Mouse (Mus musculus): ENCODE data around the gene Mrvi1. TPM values are rescaled to one million over a fixed set of nuclear protein-coding genes. Genes with fewer than 3 reads are reported as not detected.

Gene Mrvi1
- polyA plus RNA-seq, 1 experiment from 2014 or later = 18.0 TPM

Other genes starting within 250 kb of the Mrvi1 start
- 5.0 and 5.9 TPM in 2 replicates for gene Ampd3, start 214.3 kb downstream of the Mrvi1 start, polyA plus RNA-seq (2015; fragmentation: Nextera tagmentation; extraction: Ambion mirVana)
- gene Rnf141, start 138.0 kb downstream of the Mrvi1 start, polyA plus RNA-seq (2015; fragmentation: Nextera tagmentation; extraction: Ambion mirVana) = 37.7 and 45.5 TPM in 2 replicates
- 13.4 and 13.8 TPM in 2 replicates for gene Lyve1, start 119.2 kb downstream of the Mrvi1 start, polyA plus RNA-seq (2015; fragmentation: Nextera tagmentation; extraction: Ambion mirVana)
- 58.9 and 62.2 TPM in 2 replicates for gene Ctr9, start 46.5 kb upstream of the Mrvi1 start, polyA plus RNA-seq (2015; fragmentation: Nextera tagmentation; extraction: Ambion mirVana)
- gene Eif4g2, start 100.6 kb upstream of the Mrvi1 start, polyA plus RNA-seq (2015; fragmentation: Nextera tagmentation; extraction: Ambion mirVana) = 608 and 684 TPM in 2 replicates